Mouse (Mus musculus) urinary bladder, postnatal 4 days (tissue): Measurements from ENCODE around the gene Ptprd.
A peak's percentile ranks its signal among the peaks of the same experiment; 100 is the strongest.

Source experiments
- DNase-seq, 2 experiments: peaks; one replicate each; pipeline ENCODE4 v3.0.0; 2021 to 2022; ENCODE audit warnings: low spot score in 2 of 2

The Ptprd gene

DNA sequence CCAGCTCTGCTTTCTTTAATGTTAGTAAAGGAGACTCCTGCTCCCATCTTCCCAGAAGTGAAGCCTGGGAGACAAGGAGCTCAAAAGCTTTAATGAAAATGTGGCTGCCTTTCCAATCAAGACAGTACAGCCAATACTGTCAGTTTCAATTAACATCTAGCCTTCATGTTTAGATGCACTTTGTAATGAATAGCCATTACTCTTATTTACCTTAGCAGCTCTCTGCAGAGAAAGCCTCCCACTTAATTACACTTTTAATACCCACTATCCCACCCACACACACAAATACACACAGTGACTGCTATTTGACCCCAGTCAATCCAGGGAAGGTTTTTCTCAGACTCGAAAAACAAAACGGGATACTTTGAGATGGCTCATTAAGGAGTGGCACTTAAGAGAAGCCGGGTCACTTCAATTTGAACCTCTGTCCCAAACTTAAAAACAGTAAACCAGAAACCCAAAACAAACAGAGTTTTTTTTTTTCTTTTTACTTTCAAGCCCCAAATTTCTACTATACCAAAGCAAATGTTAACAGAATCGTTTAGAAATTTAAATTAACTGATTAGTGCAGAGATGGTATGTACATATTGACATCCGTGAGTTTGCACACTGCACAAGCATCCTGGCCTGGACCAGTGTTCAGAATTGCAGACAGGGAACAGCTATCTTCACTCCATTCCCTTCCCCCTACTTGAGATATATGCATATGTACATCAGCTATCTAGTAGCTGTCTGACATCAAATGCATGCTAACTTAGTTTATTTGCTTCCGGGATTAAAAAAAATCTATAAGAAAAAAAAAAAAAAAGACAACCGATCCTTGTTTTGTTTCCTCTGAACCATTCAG lies 1824.6 kb downstream of the Ptprd start:
- DNase-seq = no peak

DNA sequence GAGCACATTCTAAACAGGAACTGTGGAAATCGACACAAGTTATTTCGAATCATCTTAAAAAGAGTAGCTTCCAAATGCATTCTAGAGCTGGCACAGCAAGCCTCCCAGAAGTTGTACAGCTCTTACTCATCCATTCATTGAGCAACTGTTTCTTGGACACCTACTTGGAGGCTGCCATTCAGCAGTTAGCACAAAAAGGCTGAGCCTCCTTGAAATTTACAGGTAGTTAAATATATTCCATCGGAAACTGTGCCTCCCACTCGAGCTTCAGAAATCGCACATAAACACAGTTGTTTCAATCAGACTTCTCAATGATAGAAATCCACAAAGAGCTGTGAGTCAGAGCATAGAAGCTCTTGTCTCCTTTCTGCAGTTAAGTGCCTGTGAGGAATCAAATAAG lies 1825.9 kb downstream of the Ptprd start:
- DNase-seq = no peak

DNA sequence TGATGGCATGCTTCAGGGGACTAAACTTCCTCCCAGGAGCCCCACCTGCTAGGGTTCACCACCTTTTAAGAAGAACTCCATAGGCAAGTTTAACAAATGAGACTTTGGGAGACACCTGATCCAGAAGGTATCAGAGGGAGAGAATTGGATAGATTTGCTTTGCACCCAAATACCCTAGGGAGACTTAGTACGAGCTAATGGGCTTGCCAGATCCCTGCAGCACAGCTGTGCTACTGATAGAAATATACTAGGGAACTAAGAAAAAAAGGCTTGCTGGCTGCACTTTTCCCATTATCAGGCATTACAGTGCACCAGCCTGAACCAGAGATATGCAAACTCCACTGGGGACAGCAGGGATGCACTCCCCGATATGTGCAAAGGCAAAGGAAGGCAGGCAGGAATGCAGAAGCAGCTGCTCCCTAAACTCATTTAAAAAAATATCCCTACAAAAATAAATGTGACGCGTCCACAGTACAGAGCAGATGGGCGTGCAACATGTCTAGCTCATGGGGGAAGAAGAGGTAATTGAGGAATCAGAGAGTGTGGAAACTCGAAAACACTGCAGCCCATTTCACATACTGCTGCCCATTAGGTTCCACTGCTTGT lies 1831.3 kb downstream of the Ptprd start:
- no peak for DNase-seq

DNA sequence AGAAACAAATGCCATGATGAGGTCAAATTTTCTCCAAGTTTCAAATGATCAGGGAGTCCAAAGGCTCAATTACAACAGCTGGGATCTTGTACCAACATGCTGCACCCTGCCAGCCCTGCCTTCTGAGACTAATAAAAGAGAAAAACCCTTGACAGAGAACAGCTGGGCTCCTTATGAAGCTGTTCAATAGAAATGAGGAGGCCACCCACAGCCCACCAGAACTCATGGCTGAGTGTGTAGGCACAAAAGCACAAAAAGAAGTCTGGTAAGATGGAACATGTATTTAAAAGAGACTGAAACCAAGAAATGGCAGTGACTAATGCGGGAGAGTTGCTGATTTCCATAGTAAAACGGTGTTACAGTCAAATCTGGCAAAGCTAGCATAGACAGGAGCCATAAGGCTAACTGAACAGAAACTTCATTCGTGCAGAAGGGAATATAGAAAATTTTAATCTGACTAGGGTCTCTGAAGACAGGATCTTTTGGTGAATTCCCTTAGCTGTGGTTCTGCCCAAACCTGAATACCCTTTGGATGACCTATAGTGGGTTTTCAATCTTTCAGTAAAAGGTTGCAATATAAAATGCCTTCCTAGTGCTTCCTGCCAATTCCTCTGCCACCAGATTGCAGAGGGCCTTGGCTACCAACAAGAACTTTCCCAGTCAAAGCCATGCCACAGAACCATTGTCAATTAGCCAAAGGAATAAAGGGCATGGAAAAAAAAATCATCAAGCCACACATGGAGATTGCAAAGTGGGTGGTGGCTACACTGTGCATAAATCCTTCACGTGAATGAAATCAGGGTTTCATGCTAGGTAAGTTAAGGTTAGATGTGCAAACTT lies 1841.5 kb downstream of the Ptprd start:
- peak in 1 of 2 experiments; percentile 26 for DNase-seq

DNA sequence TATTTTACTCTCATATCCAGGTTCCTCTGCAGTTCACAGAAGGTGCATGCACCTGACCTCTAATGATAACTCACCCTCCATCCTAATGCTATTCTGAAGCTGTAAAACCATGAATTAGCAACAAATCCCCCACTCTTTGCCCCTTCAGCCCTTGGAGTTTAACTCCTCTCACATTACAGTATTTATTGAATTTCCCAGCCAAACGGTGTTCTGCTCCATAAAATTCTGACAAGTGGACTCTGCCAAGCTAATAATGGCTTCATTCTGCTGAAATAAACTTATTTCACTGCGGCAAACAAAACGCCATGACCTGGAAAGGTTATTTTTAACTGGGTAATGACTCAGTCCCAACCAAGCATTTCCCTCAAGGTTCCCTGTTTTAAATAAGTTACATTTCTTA lies 1842.7 kb downstream of the Ptprd start:
- DNase-seq = no peak

DNA sequence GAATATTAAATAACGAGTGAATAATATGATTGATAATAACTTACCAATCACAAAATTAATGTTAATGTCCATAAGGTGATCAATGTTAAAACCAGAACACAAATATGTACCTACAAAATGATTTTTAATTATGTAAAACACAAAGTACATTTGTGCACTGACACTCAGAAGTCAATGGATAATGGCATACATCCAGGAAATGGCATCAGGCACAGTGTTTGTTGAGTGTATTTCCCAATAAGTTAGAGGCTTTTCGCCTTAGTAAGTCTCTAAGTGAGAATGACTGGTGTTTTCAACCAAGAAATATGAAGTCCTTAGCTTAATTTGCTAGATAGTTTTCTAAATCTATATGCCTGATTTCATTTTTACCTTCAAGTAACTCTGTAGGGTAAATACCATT lies 1843.5 kb downstream of the Ptprd start:
- no peak for DNase-seq

DNA sequence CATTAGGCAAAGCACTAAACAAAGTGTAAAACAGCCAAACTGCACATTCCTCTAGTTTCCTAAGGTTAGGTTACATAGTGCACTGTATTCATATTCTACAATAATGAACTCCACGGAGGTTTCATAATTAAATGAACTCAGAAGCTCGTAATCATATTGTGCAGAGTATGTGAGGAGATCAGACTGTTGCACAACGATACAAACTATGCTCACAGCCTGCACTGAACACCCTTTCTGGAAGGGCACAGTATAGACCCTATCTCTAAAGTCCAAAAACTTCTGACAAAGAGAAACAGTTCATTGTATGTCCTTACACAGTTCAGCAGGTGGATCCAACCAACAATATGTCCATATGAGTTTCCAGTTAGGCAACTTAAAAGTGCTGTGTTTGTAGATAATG lies 1844.5 kb downstream of the Ptprd start:
- no peak for DNase-seq

DNA sequence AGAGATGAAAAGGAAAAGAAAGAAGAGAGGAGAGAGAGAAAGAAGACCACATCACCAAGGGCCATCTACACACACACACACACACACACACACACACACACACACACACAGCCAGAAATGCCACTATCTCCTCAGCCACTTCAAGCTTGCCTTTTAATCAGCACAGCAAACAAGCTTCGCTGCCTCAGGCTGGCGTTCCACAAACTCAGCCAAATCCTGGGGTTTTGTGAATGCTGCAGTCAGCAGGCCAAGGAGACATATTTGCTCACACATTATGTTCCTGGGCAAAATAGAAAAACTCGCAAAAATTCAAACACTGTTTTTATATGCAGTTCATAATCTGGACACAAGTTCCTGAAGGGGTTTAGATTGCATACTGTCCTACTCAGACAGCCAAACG lies 1845.9 kb downstream of the Ptprd start:
- DNase-seq = no peak

DNA sequence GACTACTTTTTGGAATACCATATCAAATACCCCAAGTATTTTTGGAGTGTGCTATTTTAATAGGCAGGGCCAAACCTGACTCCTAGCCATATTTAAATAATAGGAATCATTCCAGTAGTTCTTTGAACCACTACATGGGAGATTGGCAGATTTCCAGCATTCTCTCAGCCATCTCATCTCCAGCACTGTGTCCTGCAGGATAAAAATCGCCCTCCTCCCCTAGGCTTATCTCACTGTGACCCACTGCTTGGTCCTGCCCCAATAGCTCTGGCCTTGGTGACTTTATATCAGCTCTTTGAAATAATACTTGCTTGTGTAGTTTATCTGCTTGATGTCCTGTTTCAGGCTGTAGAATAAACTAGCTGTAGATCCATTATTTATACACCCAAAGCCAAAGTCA lies 1850.2 kb downstream of the Ptprd start:
- DNase-seq = no peak

DNA sequence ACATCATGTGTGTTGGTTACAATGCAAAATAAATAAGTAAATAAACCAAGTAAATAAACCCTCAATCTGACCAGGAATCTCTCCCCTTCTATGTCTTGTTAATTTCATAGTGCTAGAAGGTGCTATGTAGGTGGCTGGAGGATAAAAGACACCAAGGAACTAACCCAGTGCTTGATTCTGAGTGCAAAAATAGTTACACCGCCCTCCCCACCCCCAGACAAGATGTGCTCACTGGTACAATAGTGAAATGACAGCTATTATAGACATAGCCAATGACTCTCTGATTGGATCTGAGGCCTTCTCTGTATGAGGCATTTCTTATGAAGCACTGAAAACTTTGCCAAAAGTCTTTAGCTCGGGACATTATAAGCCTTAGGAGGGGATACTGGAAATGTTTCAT lies 1857.6 kb downstream of the Ptprd start:
- DNase-seq = no peak

DNA sequence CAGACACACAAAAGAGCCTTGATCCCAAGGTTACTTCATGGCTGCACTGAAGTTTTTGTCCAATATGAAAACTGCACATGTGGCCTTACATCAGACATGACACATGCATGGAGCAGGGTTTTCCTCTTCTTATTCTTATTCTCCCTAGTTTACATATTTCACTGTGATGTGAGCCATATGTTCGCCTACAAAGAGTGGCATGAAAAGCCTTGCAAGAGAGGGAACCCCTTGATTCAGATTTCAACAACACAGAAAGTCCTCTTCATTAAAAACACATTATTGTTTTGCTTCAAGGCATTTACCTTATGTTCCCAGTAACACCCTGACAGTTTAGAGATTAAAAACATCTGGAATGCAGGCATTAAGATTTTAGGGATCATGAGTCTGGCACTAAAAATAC lies 1859.3 kb downstream of the Ptprd start:
- DNase-seq = no peak

DNA sequence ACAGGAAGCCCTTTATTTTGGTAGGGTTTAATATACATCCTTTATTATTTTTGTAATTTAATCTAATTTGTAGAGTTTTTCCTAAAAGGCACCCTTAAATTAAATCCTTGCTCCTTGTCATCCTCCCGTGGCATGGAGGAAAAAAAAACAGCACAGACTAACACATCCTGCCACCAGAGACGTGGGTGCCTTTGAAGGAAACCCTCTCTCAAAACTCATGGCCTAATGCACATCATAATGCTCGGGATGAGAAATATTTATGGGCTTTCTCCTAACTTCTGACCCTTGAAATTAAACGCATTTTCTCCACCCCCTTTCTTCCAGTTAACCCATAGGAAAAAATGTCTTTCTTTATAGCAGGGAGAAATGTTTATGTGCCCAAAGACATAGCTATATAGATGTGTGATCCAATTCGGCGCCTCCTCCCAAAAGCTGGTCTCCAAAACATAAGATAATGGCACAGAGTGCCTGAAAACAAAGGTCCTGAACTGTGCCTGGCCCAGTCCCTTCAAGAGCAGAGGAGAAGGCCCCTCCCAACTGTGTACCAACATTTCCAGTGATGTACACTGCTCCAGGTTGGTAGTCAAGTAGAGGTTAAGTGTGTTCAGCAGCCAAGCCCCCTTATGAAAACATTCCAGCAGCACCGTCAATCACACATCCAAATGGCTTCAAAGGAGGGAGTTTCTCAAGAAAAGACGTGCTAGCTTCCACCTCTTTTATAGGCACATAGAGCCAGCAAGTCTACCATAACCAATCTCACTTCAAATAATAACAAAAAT lies 1860.4 kb downstream of the Ptprd start:
- DNase-seq = no peak

DNA sequence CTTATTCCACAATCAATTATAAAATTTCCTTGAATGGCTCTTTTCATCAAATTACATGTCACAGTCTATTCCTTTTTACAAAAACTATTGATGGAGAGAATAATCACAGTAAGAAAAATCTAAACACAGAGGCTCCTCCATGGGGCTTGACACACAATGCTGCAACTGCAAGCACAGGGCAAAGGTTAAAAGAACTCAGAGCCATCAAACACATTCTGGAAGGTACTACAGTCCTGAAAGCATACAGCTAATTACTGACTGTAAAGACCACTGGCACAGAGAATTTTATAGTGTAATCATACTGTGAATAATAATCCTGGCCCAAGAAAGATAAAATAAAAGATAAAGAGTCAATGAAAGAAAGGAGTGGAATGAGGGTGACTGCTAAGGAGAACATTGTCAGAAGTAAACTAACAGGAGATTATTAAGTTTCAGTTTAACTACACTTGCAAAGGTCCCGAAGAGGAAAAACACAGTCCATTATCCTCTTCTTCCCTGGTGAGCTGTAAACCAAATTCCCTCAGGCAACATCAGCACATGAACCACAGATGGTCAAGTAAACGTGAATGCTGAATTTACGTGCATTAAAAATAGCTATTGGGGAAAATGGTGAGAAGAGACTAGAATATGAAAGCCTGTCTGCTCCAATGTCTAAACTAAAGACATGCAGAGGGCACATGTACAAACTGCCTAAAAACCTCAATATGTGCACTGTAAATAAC lies 1861.4 kb downstream of the Ptprd start:
- no peak for DNase-seq

DNA sequence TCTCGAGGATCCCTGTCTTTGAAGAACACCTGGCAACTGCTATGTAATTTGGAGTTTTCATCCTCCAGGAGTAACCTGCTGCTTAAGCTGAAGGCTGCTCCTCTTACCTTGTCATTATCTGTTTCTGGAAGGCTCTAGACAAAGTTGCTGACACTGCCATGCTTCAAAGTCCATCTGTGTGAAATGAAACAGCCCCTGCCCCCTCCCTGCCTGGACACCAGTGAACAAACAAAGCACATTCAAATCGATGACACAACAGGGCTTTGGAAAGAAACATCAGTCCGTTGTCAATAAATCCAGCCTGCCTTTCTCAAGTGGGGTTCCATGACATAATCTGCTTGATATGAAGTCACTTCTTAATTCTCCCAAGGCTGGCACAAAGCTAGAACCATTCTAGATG lies 1867.7 kb downstream of the Ptprd start:
- DNase-seq = no peak

DNA sequence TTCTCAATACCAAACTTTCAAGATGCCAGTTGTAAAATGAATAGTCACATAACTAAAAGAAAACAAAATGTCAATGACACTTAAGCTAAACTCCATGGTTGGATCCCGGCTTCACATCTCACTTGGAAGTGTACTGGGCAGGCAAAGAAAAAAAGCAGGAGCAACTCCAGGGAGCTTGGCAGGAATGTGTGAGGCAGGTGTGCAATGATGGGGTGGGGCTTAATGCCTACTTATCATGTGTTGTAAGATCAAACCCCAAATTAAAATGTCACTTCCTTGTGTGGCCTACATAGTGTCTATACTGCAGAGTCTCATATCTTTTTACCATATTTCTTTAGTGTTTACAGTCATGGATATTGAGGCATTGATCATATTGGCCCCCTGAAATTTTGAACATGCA lies 1873.8 kb downstream of the Ptprd start:
- no peak for DNase-seq

DNA sequence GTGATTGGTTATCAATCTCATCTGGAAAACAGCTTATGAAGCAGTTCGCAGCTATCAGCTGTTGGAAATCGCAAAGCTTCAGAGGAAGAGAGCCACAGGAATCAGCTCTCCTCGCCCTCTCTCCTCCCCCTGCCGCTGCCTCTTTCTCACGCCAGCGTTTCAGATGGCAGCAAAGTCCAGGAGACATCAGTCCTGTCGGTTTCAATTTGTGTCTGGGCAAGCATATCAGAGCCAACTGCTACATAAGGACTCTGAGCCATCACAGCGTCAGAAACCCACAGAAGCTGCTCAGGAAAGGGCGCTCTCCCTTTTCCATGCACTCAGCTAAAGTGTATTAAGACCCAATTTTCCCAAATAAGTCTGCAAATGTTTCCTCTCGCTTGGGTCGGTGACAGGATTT lies 1884.4 kb downstream of the Ptprd start:
- DNase-seq = no peak

DNA sequence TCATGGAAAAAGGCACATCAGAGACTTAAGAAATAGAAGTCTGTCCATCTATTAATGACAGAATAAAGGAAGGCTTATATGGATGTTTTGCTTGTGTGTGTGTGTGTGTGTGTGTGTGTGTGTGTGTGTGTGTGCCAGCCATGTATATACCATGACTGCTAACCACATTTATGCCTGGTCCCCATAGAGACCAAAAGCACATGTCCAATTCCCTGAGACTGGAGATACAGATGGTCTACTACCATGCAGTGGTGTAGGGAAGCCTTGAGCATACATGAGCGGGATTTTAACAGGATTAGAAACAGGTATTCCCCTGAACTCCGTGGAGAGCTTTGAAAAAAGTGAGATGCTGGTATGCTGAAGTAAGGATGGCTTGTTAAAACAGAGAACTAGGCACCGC lies 1886.1 kb downstream of the Ptprd start:
- DNase-seq = no peak

DNA sequence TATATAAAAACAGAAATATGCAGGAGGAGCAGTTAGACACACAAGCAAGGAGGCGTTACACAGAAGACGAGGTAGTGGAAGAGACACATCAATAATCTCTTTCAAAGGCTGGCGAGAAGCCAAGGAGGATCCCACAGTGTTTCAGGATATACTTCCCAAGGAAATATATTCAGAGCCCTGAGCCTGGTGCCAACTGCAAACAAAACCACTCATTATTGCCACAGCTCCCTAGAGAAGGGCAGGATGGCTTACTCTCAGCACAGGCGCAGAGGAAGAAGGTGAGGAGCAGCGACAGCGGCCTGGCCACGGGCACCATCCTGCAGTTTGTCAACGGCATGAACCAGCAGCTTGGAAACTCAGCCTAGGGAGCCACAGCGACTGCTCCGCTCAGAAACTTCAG lies 1886.8 kb downstream of the Ptprd start:
- DNase-seq = no peak

DNA sequence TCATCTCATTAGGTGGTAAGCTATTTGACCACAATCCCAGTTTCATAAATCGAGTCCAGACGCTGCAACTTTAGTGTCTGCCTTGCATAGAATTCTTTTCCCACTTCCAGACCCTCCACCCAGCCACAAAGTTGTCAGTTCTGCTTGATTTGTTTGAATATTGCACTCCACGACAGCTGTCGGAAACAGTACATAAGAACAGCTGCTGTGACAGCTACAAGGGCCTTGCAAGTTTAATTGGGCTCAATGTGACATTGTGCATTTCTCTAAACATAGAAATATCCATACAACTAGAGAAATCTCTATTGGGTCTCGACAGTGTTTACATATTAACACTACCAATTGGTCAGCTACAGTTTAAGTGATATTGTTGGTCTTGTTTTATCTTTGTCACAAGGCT lies 1887.3 kb downstream of the Ptprd start:
- no peak for DNase-seq

DNA sequence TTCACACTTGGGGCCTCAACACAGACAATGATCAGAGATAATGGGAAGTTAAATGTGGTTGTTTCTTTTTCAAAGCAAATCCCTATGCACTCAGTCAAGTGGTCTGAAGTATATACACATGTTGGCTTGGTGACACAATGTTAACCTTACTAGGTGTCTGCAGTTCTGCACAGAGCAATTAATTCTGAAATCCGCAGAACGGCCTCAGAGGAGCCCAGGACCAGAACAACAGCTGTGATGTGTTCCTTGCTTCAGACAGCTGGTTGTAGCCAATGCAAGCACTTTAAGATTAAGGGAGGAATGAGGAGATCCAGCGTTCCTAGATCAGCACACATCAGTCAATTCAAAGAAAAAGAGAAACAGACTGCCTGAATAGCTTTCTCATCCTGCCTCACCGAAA lies 1891.9 kb downstream of the Ptprd start:
- DNase-seq = no peak

DNA sequence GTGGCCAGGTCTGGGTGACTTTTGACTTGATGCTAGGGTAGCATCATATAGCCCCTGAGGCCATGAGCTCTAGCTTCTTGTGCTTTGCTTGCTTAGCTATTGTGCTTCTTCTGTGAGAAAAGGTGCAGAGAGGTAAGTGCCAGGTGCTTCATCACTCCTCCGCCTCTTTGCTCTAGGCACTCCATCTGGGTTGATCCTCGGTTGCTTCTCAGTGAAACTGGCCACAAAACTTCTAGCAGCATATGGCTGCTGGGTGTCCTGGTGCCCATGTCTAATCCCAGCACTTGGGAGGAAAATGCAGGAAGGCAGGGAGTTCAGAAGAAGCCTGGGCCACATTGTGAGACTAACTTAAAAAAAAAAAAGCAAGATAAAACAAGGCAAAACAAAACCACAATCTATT lies 1895.8 kb downstream of the Ptprd start:
- no peak for DNase-seq
